13 mouse cellular contexts compared by ENCODE assay signal in the genomic region with DNA sequence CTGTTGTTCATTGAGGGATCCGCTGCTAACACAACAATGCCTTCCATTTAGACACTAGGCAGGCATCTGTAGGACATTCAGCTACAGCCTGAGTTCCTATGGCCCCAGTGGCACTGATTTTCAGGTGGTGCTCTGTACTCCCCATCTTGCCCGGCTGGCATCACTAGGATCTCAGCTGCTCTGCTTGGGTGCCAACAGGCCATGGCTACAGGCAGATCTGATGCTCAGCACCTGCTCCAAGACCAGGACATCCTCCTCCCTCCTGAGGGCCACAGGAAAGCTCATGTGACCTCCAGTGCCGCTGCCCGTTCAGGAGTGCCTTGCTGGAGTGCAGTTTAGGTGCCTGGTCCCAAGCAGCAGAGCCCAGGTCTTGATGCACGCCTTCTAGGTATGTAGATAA. TPM values are rescaled to one million over a fixed set of nuclear protein-coding genes. Genes with fewer than 3 reads are reported as not detected.
DNase-seq lines count a peak whose midpoint lies in the region; ATAC-seq and TF ChIP-seq lines count a peak whose summit lies in the region.
"Had no signal": no experiment of that assay in that cellular context is flagged by ENCODE, and none has a peak within 500 bp of the region (broad histone marks: within the 10 kb centered on the region; RNA-seq: fewer than 3 reads in every experiment).

No protein-coding gene starts in this region.

- ATAC-seq in kidney, embryonic 16.5 days (ENCODE audit: low FRiP score, low TSS enrichment): no peak
- ATAC-seq: CD4-positive, CD25-positive, alpha-beta regulatory T cell, adult 4 months had no signal

- H3K4me3 ChIP-seq in heart, embryonic 10.5 days: no peak overlapping the region
- H3K4me3 ChIP-seq in kidney, embryonic 16.5 days (ENCODE audit: low read length): no peak overlapping the region
- no peak overlapping the region for H3K4me3 ChIP-seq in spleen, adult 2 months (ENCODE audit: extremely low read depth, insufficient read depth, insufficient read length)
- H3K4me3 ChIP-seq in limb, embryonic 10.5 days: no peak overlapping the region
- H3K4me3 ChIP-seq: neural tube, embryonic 13.5 days had no signal

- intact Hi-C loops in heart, postnatal 10 days (cut with DNase I): no loop called here

- no peak overlapping the region for H3K4me2 ChIP-seq in kidney, embryonic 16.5 days (replicated peaks; ENCODE audit: low read depth, low read length)
- H3K4me2 ChIP-seq: neural tube, embryonic 13.5 days had no signal

- no peak for DNase-seq in heart, embryonic 10.5 days (ENCODE audit: low spot score)
- DNase-seq in heart, postnatal 10 days: no peak
- no peak for DNase-seq in kidney, postnatal 25 days
- no peak for DNase-seq in spleen, adult 2 months (ENCODE audit: low read depth in 1 of 2, low spot score in 2 of 2)
- DNase-seq in spleen, adult 18-20 months: no peak
- no peak for DNase-seq in limb, embryonic 10.5 days (ENCODE audit: low spot score)
- no peak for DNase-seq in retina, embryonic 14.5 days (ENCODE audit: low spot score)
- DNase-seq: right cerebral cortex, adult 18-20 months; thymus, postnatal 4 days had no signal

- no peak overlapping the region for H3K9ac ChIP-seq in kidney, embryonic 16.5 days (replicated peaks; ENCODE audit: low read length)
- H3K9ac ChIP-seq: liver, embryonic 14.5 days; neural tube, embryonic 13.5 days had no signal

- no peaks in the 10 kb centered on the region for H3K9me3 ChIP-seq in heart, embryonic 10.5 days
- H3K9me3 ChIP-seq in kidney, embryonic 16.5 days (ENCODE audit: low read length): no peaks in the 10 kb centered on the region
- H3K9me3 ChIP-seq in limb, embryonic 10.5 days (replicated peaks): no peaks in the 10 kb centered on the region
- H3K9me3 ChIP-seq: neural tube, embryonic 13.5 days had no signal

- TF ChIP-seq CTCF in spleen, adult 2 months (IDR thresholded peaks at IDR 0.05; ENCODE audit: extremely low read depth, insufficient read depth, insufficient read length, insufficient replicate concordance): no peak

- 60% methylated on average over 5 of the region's 5 CpGs for WGBS in heart, embryonic 10.5 days
- whole genome bisulfite sequencing in kidney, embryonic 16.5 days: 77% methylated on average over 5 of the region's 5 CpGs
- 81% methylated on average over 5 of the region's 5 CpGs for WGBS in spleen, adult 2 months
- 92% methylated on average over 5 of the region's 5 CpGs for WGBS in limb, embryonic 10.5 days

- no peaks in the 10 kb centered on the region for H3K27me3 ChIP-seq in heart, embryonic 10.5 days (ENCODE audit: insufficient read depth, poor library complexity, severe bottlenecking)
- H3K27me3 ChIP-seq in kidney, embryonic 16.5 days (ENCODE audit: insufficient read depth, low read length): no peaks in the 10 kb centered on the region
- no peaks in the 10 kb centered on the region for H3K27me3 ChIP-seq in spleen, adult 2 months (ENCODE audit: control insufficient read depth, insufficient read depth, low read length)
- H3K27me3 ChIP-seq in limb, embryonic 10.5 days (ENCODE audit: low read depth, poor library complexity, severe bottlenecking): no peaks in the 10 kb centered on the region
- H3K27me3 ChIP-seq: neural tube, embryonic 13.5 days had no signal

- H3K4me1 ChIP-seq in heart, embryonic 10.5 days: peaks cover 61% of the 10 kb centered on the region
- peaks cover 35% of the 10 kb centered on the region for H3K4me1 ChIP-seq in kidney, embryonic 16.5 days (ENCODE audit: insufficient read depth, low read length)
- no peaks in the 10 kb centered on the region for H3K4me1 ChIP-seq in spleen, adult 2 months (ENCODE audit: control insufficient read depth, insufficient read depth, insufficient read length)
- H3K4me1 ChIP-seq in limb, embryonic 10.5 days: peaks cover 28% of the 10 kb centered on the region

- peak overlapping the region; percentile 12 for H3K27ac ChIP-seq in heart, embryonic 10.5 days
- peak overlapping the region; percentile 70; the same call in 1 of the 2 replicates for H3K27ac ChIP-seq in kidney, embryonic 16.5 days (ENCODE audit: low read length)
- H3K27ac ChIP-seq in spleen, adult 2 months (ENCODE audit: insufficient read depth, low read length): peak overlapping the region; percentile 35
- H3K27ac ChIP-seq in limb, embryonic 10.5 days: no peak overlapping the region
- H3K27ac ChIP-seq: liver, embryonic 14.5 days; neural tube, embryonic 13.5 days had no signal

- TF ChIP-seq POLR2A in spleen, adult 2 months (IDR thresholded peaks at IDR 0.05; ENCODE audit: low read depth, low read length): no peak

- peaks cover 21% of the 10 kb centered on the region for H3K36me3 ChIP-seq in heart, embryonic 10.5 days
- peaks cover 13% of the 10 kb centered on the region for H3K36me3 ChIP-seq in kidney, embryonic 16.5 days (ENCODE audit: insufficient read depth, low read length)
- no peaks in the 10 kb centered on the region for H3K36me3 ChIP-seq in spleen, adult 2 months (ENCODE audit: control insufficient read depth, insufficient read depth, low read length)
- H3K36me3 ChIP-seq in limb, embryonic 10.5 days: peaks cover 45% of the 10 kb centered on the region

RNA-seq across cellular contexts. Expression of gene Zcchc14, which starts 20.3 kb away (rescaled TPM):
- polyA plus RNA-seq in heart, embryonic 10.5 days (2016; fragmentation: Nextera tagmentation; extraction: Ambion mirVana): 7.8 and 10.9 TPM in 2 replicates
- 10 to 100 TPM; 40.5 to 43.3 TPM for total RNA-seq in heart, postnatal 10 days (2021)
- 16.4 and 17.8 TPM in 2 replicates for polyA plus RNA-seq in kidney, embryonic 16.5 days (2015; fragmentation: Nextera tagmentation; extraction: Ambion mirVana)
- polyA plus RNA-seq in spleen, adult 2 months (2012; rRNA removed): 8.2 and 8.9 TPM in 2 replicates
- polyA plus RNA-seq in limb, embryonic 10.5 days (2016; fragmentation: Nextera tagmentation; extraction: Ambion mirVana): 13.8 and 15.2 TPM in 2 replicates

RNA-seq across cellular contexts. Expression of gene Map1lc3b, which starts 42.2 kb away (rescaled TPM):
- 167 and 170 TPM in 2 replicates for polyA plus RNA-seq in heart, embryonic 10.5 days (2016; fragmentation: Nextera tagmentation; extraction: Ambion mirVana)
- 100 to 1,000 TPM; 181 to 187 TPM for total RNA-seq in heart, postnatal 10 days (2021)
- polyA plus RNA-seq in kidney, embryonic 16.5 days (2015; fragmentation: Nextera tagmentation; extraction: Ambion mirVana): 201 and 211 TPM in 2 replicates
- polyA plus RNA-seq in spleen, adult 2 months (2012; rRNA removed): 50.0 and 52.4 TPM in 2 replicates
- polyA plus RNA-seq in limb, embryonic 10.5 days (2016; fragmentation: Nextera tagmentation; extraction: Ambion mirVana): 179 and 189 TPM in 2 replicates

RNA-seq across cellular contexts. Expression of gene Fbxo31, which starts 53.8 kb away (rescaled TPM):
- polyA plus RNA-seq in heart, embryonic 10.5 days (2016; fragmentation: Nextera tagmentation; extraction: Ambion mirVana): 10.9 and 17.0 TPM in 2 replicates
- total RNA-seq in heart, postnatal 10 days (2021): 10 to 100 TPM; 30.2 to 51.0 TPM
- polyA plus RNA-seq in kidney, embryonic 16.5 days (2015; fragmentation: Nextera tagmentation; extraction: Ambion mirVana): 14.7 and 16.2 TPM in 2 replicates
- polyA plus RNA-seq in spleen, adult 2 months (2012; rRNA removed): 22.5 and 30.2 TPM in 2 replicates
- polyA plus RNA-seq in limb, embryonic 10.5 days (2016; fragmentation: Nextera tagmentation; extraction: Ambion mirVana): 15.3 and 17.9 TPM in 2 replicates
